Mouse (Mus musculus): ENCODE data around the gene Cdh22. TPM values are rescaled to one million over a fixed set of nuclear protein-coding genes. Genes with fewer than 3 reads are reported as not detected.

The Cdh22 gene
- total RNA-seq, 2 experiments from 2014 or later, result not detected

Other genes with a start within 250 kb of the Cdh22 start
- 31.9 and 38.5 TPM in 2 replicates for gene Ncoa5, start 200.0 kb downstream of the Cdh22 start, total RNA-seq (2014; fragmentation: Nextera tagmentation)
- 35.0 and 38.3 TPM in 2 replicates for gene Ncoa5, start 200.0 kb downstream of the Cdh22 start, total RNA-seq (2017)
- not detected in 2 replicates for gene Cd40, start 179.2 kb downstream of the Cdh22 start, total RNA-seq (2014; fragmentation: Nextera tagmentation)
- not detected in 2 replicates for gene Cd40, start 179.2 kb downstream of the Cdh22 start, total RNA-seq (2017)
- not detected in 2 replicates for gene 1700025C18Rik, start 144.1 kb downstream of the Cdh22 start, total RNA-seq (2014; fragmentation: Nextera tagmentation)
- not detected in 2 replicates for gene 1700025C18Rik, start 144.1 kb downstream of the Cdh22 start, total RNA-seq (2017)
- gene Slc35c2, start 53.0 kb upstream of the Cdh22 start, total RNA-seq (2014; fragmentation: Nextera tagmentation), result 90.6 and 93.9 TPM in 2 replicates
- gene Slc35c2, start 53.0 kb upstream of the Cdh22 start, total RNA-seq (2017), result 79.6 and 89.9 TPM in 2 replicates
- 53.2 and 57.9 TPM in 2 replicates for gene Elmo2, start 91.6 kb upstream of the Cdh22 start, total RNA-seq (2014; fragmentation: Nextera tagmentation)
- gene Elmo2, start 91.6 kb upstream of the Cdh22 start, total RNA-seq (2017), result 28.5 and 38.8 TPM in 2 replicates
- gene Zfp663, start 133.9 kb upstream of the Cdh22 start, total RNA-seq (2014; fragmentation: Nextera tagmentation), result not detected in 2 replicates
- gene Zfp663, start 133.9 kb upstream of the Cdh22 start, total RNA-seq (2017), result not detected in 2 replicates
- not detected in 2 replicates for gene Zfp334, start 153.4 kb upstream of the Cdh22 start, total RNA-seq (2014; fragmentation: Nextera tagmentation)
- not detected in 2 replicates for gene Zfp334, start 153.4 kb upstream of the Cdh22 start, total RNA-seq (2017)
- not detected in 2 replicates for gene Ocstamp, start 165.6 kb upstream of the Cdh22 start, total RNA-seq (2014; fragmentation: Nextera tagmentation)
- gene Ocstamp, start 165.6 kb upstream of the Cdh22 start, total RNA-seq (2017), result not detected in 2 replicates
- gene Slc13a3, start 238.4 kb upstream of the Cdh22 start, total RNA-seq (2014; fragmentation: Nextera tagmentation), result not detected in 2 replicates
- 0.04 and 0.67 TPM in 2 replicates for gene Slc13a3, start 238.4 kb upstream of the Cdh22 start, total RNA-seq (2017)

Measured in granulocyte monocyte progenitor cell, adult 5-6 weeks (primary cell).